Comparison of ENCODE assay signal across 11 mouse cellular contexts in genomic region chr4:109762768-109763501, GRCm38 (mm10).
A peak's percentile ranks its signal among the peaks of the same experiment; 100 is the strongest.
DNase-seq lines count a peak whose midpoint lies in the region; ATAC-seq and TF ChIP-seq lines count a peak whose summit lies in the region.
"Had no signal": no experiment of that assay in that cellular context is flagged by ENCODE, and none has a peak within 500 bp of the region (broad histone marks: within the 10 kb centered on the region; RNA-seq: fewer than 3 reads in every experiment).

No protein-coding gene starts in this region.

- no peak overlapping the region for H3K4me2 ChIP-seq in embryonic facial prominence, embryonic 14.5 days (ENCODE audit: low read depth, low read length)
- H3K4me2 ChIP-seq: lung, embryonic 14.5 days had no signal

- TF ChIP-seq CTCF in layer of hippocampus, adult 2 months (conservative IDR thresholded peaks at IDR 0.05), result no peak

- no peaks in the 10 kb centered on the region for H3K9me3 ChIP-seq in embryonic facial prominence, embryonic 14.5 days (ENCODE audit: control insufficient read depth, low read length)
- no peaks in the 10 kb centered on the region for H3K9me3 ChIP-seq in limb, embryonic 10.5 days (replicated peaks)

- H3K9ac ChIP-seq in embryonic facial prominence, embryonic 14.5 days (ENCODE audit: low read depth, low read length), result no peak overlapping the region
- H3K9ac ChIP-seq: lung, embryonic 14.5 days had no signal

- no peaks in the 10 kb centered on the region for H3K36me3 ChIP-seq in embryonic facial prominence, embryonic 14.5 days (ENCODE audit: control insufficient read depth, insufficient read depth, low read length)
- H3K36me3 ChIP-seq in limb, embryonic 10.5 days, result no peaks in the 10 kb centered on the region

- peak overlapping the region; percentile 71 for H3K27ac ChIP-seq in layer of hippocampus, adult 2 months
- no peak overlapping the region for H3K27ac ChIP-seq in embryonic facial prominence, embryonic 14.5 days (replicated peaks; ENCODE audit: low read depth, low read length)
- no peak overlapping the region for H3K27ac ChIP-seq in limb, embryonic 10.5 days

- no peak for DNase-seq in layer of hippocampus, adult 2 months (ENCODE audit: low spot score in 2 of 2)
- no peak for DNase-seq in layer of hippocampus, adult 8-10 months (ENCODE audit: low spot score in 2 of 2)
- peak; percentile 41 for DNase-seq in embryonic facial prominence, embryonic 14.5 days (ENCODE audit: low spot score)
- DNase-seq in limb, embryonic 10.5 days (ENCODE audit: low spot score), result peak; percentile 40
- DNase-seq in retina, embryonic 14.5 days (ENCODE audit: low spot score), result peak; percentile 33
- DNase-seq in liver, result no peak
- DNase-seq in natural killer cell, adult 2 months (ENCODE audit: low spot score in 2 of 2), result no peak
- no peak for DNase-seq in adrenal gland, adult 2 months
- DNase-seq: B cell, adult 2 months; heart, postnatal 4 days; lung, embryonic 14.5 days had no signal

- H3K4me1 ChIP-seq in embryonic facial prominence, embryonic 14.5 days (ENCODE audit: control insufficient read depth, insufficient read depth, low read length), result no peaks in the 10 kb centered on the region
- peaks cover 11% of the 10 kb centered on the region; the same call in 1 of the 2 replicates for H3K4me1 ChIP-seq in limb, embryonic 10.5 days

- H3K4me3 ChIP-seq in layer of hippocampus, adult 2 months, result peak overlapping the region; percentile 5; the same call in 1 of the 2 replicates
- H3K4me3 ChIP-seq in embryonic facial prominence, embryonic 14.5 days (ENCODE audit: low read depth, low read length), result no peak overlapping the region
- no peak overlapping the region for H3K4me3 ChIP-seq in limb, embryonic 10.5 days

- H3K27me3 ChIP-seq in embryonic facial prominence, embryonic 14.5 days (replicated peaks; ENCODE audit: control insufficient read depth, insufficient read depth, low read length), result no peaks in the 10 kb centered on the region
- H3K27me3 ChIP-seq in limb, embryonic 10.5 days (ENCODE audit: low read depth, poor library complexity, severe bottlenecking), result no peaks in the 10 kb centered on the region

- WGBS in embryonic facial prominence, embryonic 14.5 days, result 49% methylated on average over 7 of the region's 7 CpGs
- 40% methylated on average over 7 of the region's 7 CpGs for WGBS in limb, embryonic 10.5 days

- ATAC-seq in embryonic facial prominence, embryonic 14.5 days (ENCODE audit: low read depth), result peak; percentile 50; the same call in 1 of the 2 replicates

Comparison
In these comparisons a context has a peak if more than half of its experiments do, and no peak if none do; other contexts are left out.
1. DNase-seq: peak in embryonic facial prominence, embryonic 14.5 days (single experiment), limb, embryonic 10.5 days (single experiment) and retina, embryonic 14.5 days (single experiment); none in layer of hippocampus, adult 2 months (0 of 2), layer of hippocampus, adult 8-10 months (0 of 2), liver (single experiment), natural killer cell, adult 2 months (0 of 2) and adrenal gland, adult 2 months (single experiment).